Mouse (Mus musculus) thymus, adult 2 months (tissue): ENCODE measurements around the gene Cwc25. TPM values are rescaled to one million over a fixed set of nuclear protein-coding genes. Genes with fewer than 3 reads are reported as not detected.

Experiments used
- DNase-seq: peaks from one replicate; pipeline ENCODE4 v3.0.0; 2021
- H3K27ac ChIP-seq: fragments of 200-500 bp; 2 replicates; pipeline ENCODE4 v1.5.1; 2012; ENCODE audit warnings: low read length, control low read depth; ENCODE audit not compliant: control insufficient read depth, insufficient read depth
- H3K27me3 ChIP-seq: fragments of 200-500 bp; 2 replicates; pipeline ENCODE4 v1.6.1; 2012; ENCODE audit warnings: mild to moderate bottlenecking, low read length, moderate library complexity, mixed read lengths; ENCODE audit not compliant: control insufficient read depth, insufficient read depth
- H3K36me3 ChIP-seq: fragments of 200-500 bp; 2 replicates; pipeline ENCODE4 v1.6.1; 2012; ENCODE audit warnings: mild to moderate bottlenecking, low read length, moderate library complexity; ENCODE audit not compliant: control insufficient read depth, insufficient read depth
- H3K4me1 ChIP-seq: fragments of 200-500 bp; replicated peaks from 2 replicates; pipeline ENCODE4 v1.6.1; 2012; ENCODE audit warnings: low read length; ENCODE audit not compliant: control insufficient read depth, insufficient read depth
- H3K4me3 ChIP-seq: fragments of 200-500 bp; 2 replicates; pipeline ENCODE4 v1.5.1; 2012; ENCODE audit warnings: mild to moderate bottlenecking, low read length, control low read depth, moderate library complexity; ENCODE audit not compliant: control insufficient read depth, insufficient read depth
- CTCF ChIP-seq: fragments of 200-500 bp; IDR thresholded peaks from 2 replicates; pipeline ENCODE4 v1.5.1; 2012; ENCODE audit warnings: mild to moderate bottlenecking, control low read depth, low read length, moderate library complexity, borderline replicate concordance; ENCODE audit not compliant: control insufficient read depth, poor library complexity, insufficient read depth; ENCODE audit errors: extremely low read depth
- POLR2A ChIP-seq: fragments of 200-500 bp; IDR thresholded peaks from 2 replicates; pipeline ENCODE4 v1.6.1; 2012; ENCODE audit warnings: mild to moderate bottlenecking, low read length, control low read depth, moderate library complexity; ENCODE audit not compliant: control insufficient read depth, poor library complexity, insufficient read depth; ENCODE audit errors: extremely low read depth
- WGBS: fragments of 180-500 bp; shearing (Covaris S2); methylation state at CpG from one replicate; pipeline ENCODE4 v1.1.7; 2018; 5-methylcytosine and 5-hydroxymethylcytosine counted together
- polyA plus RNA-seq: library from polyadenylated mRNA; depleted of rRNA; stranded (reverse); fragments of >200 nt; gene quantifications from 2 replicates; pipeline ENCODE4 v1.2.3, GENCODE M21; 2012

Gene Cwc25
- polyA plus RNA-seq, 1 experiment = 14.9 TPM

GRCm38 (mm10) chr11:97781832-97782563 is 15.6 kb upstream of the Cwc25 start, which contains the start of gene Rpl23:
TSS of gene Rpl23 (minus strand) at chr11:97782437.
- DNase-seq = peak; percentile 99
- Histone ChIP-seq H3K27me3 (no peaks in the 10 kb centered on the region), H3K27ac (peak within 1 kb of the TSS; percentile 10; the same call in 1 of the 2 replicates), H3K4me3 (peak within 1 kb of the TSS; percentile 85), H3K4me1 (peaks cover 6% of the 10 kb centered on the region), H3K36me3 (peaks cover 36% of the 10 kb centered on the region)
- TF ChIP-seq POLR2A (peak; percentile 76), CTCF (0 out of 2 replicates have a peak, but pooled peaks have one; percentile 9)
- WGBS = under 1% methylated on average over 67 of the region's 67 CpGs

- Histone ChIP-seq H3K27ac (peak overlapping the region; percentile 10; the same call in 1 of the 2 replicates), H3K4me3 (peak overlapping the region; percentile 85), H3K4me1 (peaks cover 6% of the 10 kb centered on the region), H3K36me3 (peaks cover 41% of the 10 kb centered on the region), H3K27me3 (no peaks in the 10 kb centered on the region)
- no peak for TF ChIP-seq POLR2A
- TF ChIP-seq CTCF = no peak
- 3% methylated on average over 11 of the region's 11 CpGs for WGBS
- DNase-seq = no peak
These were observed 15.1 kb upstream of the Cwc25 start for GRCm38 (mm10) chr11:97781478-97781831.

- Histone ChIP-seq H3K27me3 (no peaks in the 10 kb centered on the region), H3K4me1 (peaks cover 6% of the 10 kb centered on the region), H3K36me3 (peaks cover 47% of the 10 kb centered on the region), H3K27ac (no peak overlapping the region), H3K4me3 (no peak overlapping the region)
- TF ChIP-seq POLR2A = no peak
- no peak for TF ChIP-seq CTCF
- WGBS = 64% methylated on average over 2 of the region's 2 CpGs
- DNase-seq = no peak
These were observed 13.8 kb upstream of the Cwc25 start for GRCm38 (mm10) chr11:97779968-97780701.

- H3K27me3 ChIP-seq = no peaks in the 10 kb centered on the region
- DNase-seq = no peak
- WGBS = 92% methylated on average over 1 of the region's 1 CpGs
- no peak overlapping the region for H3K27ac ChIP-seq
- H3K4me3 ChIP-seq = no peak overlapping the region
- peaks cover 6% of the 10 kb centered on the region for H3K4me1 ChIP-seq
- no peak for TF ChIP-seq POLR2A
- TF ChIP-seq CTCF = no peak
- peaks cover 49% of the 10 kb centered on the region for H3K36me3 ChIP-seq
These were observed 12.6 kb upstream of the Cwc25 start for GRCm38 (mm10) chr11:97778918-97779317.

- Histone ChIP-seq H3K4me3 (no peak overlapping the region), H3K4me1 (peaks cover 6% of the 10 kb centered on the region), H3K27me3 (no peaks in the 10 kb centered on the region), H3K36me3 (peaks cover 49% of the 10 kb centered on the region), H3K27ac (no peak overlapping the region)
- 71% methylated on average over 2 of the region's 2 CpGs for WGBS
- DNase-seq = no peak
- no peak for TF ChIP-seq POLR2A
These were observed 10.8 kb upstream of the Cwc25 start for GRCm38 (mm10) chr11:97777129-97777529.

GRCm38 (mm10) chr11:97776497-97777128 is 10.3 kb upstream of the Cwc25 start:
- peaks cover 6% of the 10 kb centered on the region for H3K4me1 ChIP-seq
- H3K36me3 ChIP-seq = peaks cover 49% of the 10 kb centered on the region
- no peak overlapping the region for H3K4me3 ChIP-seq
- 94% methylated on average over 5 of the region's 5 CpGs for WGBS
- no peak overlapping the region for H3K27ac ChIP-seq
- DNase-seq = no peak
- no peaks in the 10 kb centered on the region for H3K27me3 ChIP-seq
- no peak for TF ChIP-seq CTCF
- TF ChIP-seq POLR2A = no peak
